Mouse (Mus musculus) liver, adult 2 months (tissue): ENCODE results near the gene Vps72.

Experiments
- CTCF ChIP-seq: fragments of 200-500 bp; IDR thresholded peaks from 2 replicates; pipeline ENCODE4 v1.5.1; 2011; ENCODE audit warnings: low read depth, low read length, control low read depth
- POLR2A ChIP-seq: fragments of 200-500 bp; IDR thresholded peaks from 2 replicates; pipeline ENCODE4 v1.6.1; 2011; ENCODE audit warnings: low read length, control low read depth; ENCODE audit not compliant: insufficient read depth; ENCODE audit errors: extremely low read depth

GRCm38 (mm10) chr3:95153874-95154273 is 43.1 kb downstream of the Vps72 start:
- TF ChIP-seq POLR2A (no peak), CTCF (peak; percentile 57)
